Mouse (Mus musculus): ENCODE measurements around the gene Ttc17. TPM values are rescaled to one million over a fixed set of nuclear protein-coding genes. Genes with fewer than 3 reads are reported as not detected.

Ttc17 gene
- polyA plus RNA-seq, 1 experiment = 18.4 TPM

- no peaks in the 10 kb centered on the region for H3K36me3 ChIP-seq (ENCODE audit: control insufficient read depth, insufficient read depth, low read length, poor library complexity, severe bottlenecking)
- no peaks in the 10 kb centered on the region for H3K9me3 ChIP-seq (replicated peaks; ENCODE audit: control insufficient read depth, insufficient read depth, low read length, poor library complexity, severe bottlenecking)
- no peak overlapping the region for H3K27ac ChIP-seq (ENCODE audit: insufficient read depth, low read length)
- no peak overlapping the region for H3K4me3 ChIP-seq (ENCODE audit: low read depth, low read length)
- no peaks in the 10 kb centered on the region for H3K4me1 ChIP-seq (ENCODE audit: control insufficient read depth, insufficient read depth, low read length)
- no peak overlapping the region for H3K9ac ChIP-seq (ENCODE audit: low read depth, poor library complexity, severe bottlenecking)
- no peaks in the 10 kb centered on the region for H3K27me3 ChIP-seq (ENCODE audit: control insufficient read depth, insufficient read depth, low read length, poor library complexity, severe bottlenecking)
- TF ChIP-seq POLR2A (IDR thresholded peaks at IDR 0.05; ENCODE audit: insufficient read depth, low read length) (no peak), CTCF (IDR thresholded peaks at IDR 0.05; ENCODE audit: low read depth, low read length) (no peak), EP300 (IDR thresholded peaks at IDR 0.05; ENCODE audit: insufficient read depth, low read depth, low read length) (no peak)
Observed at GRCm38 (mm10) chr2:94289169-94289568, 117.3 kb downstream of the Ttc17 start.

- no peaks in the 10 kb centered on the region for H3K36me3 ChIP-seq (ENCODE audit: control insufficient read depth, insufficient read depth, low read length, poor library complexity, severe bottlenecking)
- H3K9ac ChIP-seq (ENCODE audit: low read depth, poor library complexity, severe bottlenecking) = no peak overlapping the region
- no peaks in the 10 kb centered on the region for H3K9me3 ChIP-seq (replicated peaks; ENCODE audit: control insufficient read depth, insufficient read depth, low read length, poor library complexity, severe bottlenecking)
- H3K27me3 ChIP-seq (ENCODE audit: control insufficient read depth, insufficient read depth, low read length, poor library complexity, severe bottlenecking) = no peaks in the 10 kb centered on the region
- no peak overlapping the region for H3K27ac ChIP-seq (ENCODE audit: insufficient read depth, low read length)
- H3K4me3 ChIP-seq (ENCODE audit: low read depth, low read length) = no peak overlapping the region
- TF ChIP-seq EP300 (IDR thresholded peaks at IDR 0.05; ENCODE audit: insufficient read depth, low read depth, low read length) (no peak), POLR2A (IDR thresholded peaks at IDR 0.05; ENCODE audit: insufficient read depth, low read length) (no peak), CTCF (IDR thresholded peaks at IDR 0.05; ENCODE audit: low read depth, low read length) (no peak)
- no peaks in the 10 kb centered on the region for H3K4me1 ChIP-seq (ENCODE audit: control insufficient read depth, insufficient read depth, low read length)
Observed at GRCm38 (mm10) chr2:94288086-94288485, 118.4 kb downstream of the Ttc17 start.

DNA sequence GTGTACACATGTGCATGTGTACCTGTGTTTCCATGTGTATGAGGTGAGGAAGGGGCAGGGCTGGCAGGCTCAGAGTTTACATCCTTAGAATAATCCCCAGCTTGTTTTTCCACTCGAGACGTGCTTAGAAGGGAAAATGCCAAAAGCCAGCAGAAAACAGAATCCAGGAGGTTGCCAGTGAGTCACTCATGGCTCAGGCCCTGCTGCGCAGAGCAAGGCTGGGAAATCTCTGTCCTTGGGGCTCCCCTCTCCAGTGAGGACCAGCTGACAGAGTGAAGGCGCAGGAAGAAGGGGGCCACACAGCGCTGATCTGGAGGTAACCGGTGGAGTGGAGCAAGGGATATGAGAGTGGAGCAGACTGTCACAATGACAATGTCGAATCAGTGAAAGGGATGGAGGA lies 119.1 kb downstream of the Ttc17 start:
- TF ChIP-seq EP300 (IDR thresholded peaks at IDR 0.05; ENCODE audit: insufficient read depth, low read depth, low read length) (no peak), POLR2A (IDR thresholded peaks at IDR 0.05; ENCODE audit: insufficient read depth, low read length) (no peak), CTCF (IDR thresholded peaks at IDR 0.05; ENCODE audit: low read depth, low read length) (no peak)
- Histone ChIP-seq H3K4me3 (ENCODE audit: low read depth, low read length) (no peak overlapping the region), H3K9ac (ENCODE audit: low read depth, poor library complexity, severe bottlenecking) (no peak overlapping the region), H3K36me3 (ENCODE audit: control insufficient read depth, insufficient read depth, low read length, poor library complexity, severe bottlenecking) (no peaks in the 10 kb centered on the region), H3K27ac (ENCODE audit: insufficient read depth, low read length) (no peak overlapping the region), H3K9me3 (replicated peaks; ENCODE audit: control insufficient read depth, insufficient read depth, low read length, poor library complexity, severe bottlenecking) (no peaks in the 10 kb centered on the region), H3K27me3 (ENCODE audit: control insufficient read depth, insufficient read depth, low read length, poor library complexity, severe bottlenecking) (no peaks in the 10 kb centered on the region), H3K4me1 (ENCODE audit: control insufficient read depth, insufficient read depth, low read length) (no peaks in the 10 kb centered on the region)

GRCm38 (mm10) chr2:94283526-94283925 lies 123.0 kb downstream of the Ttc17 start:
- H3K27me3 ChIP-seq (ENCODE audit: control insufficient read depth, insufficient read depth, low read length, poor library complexity, severe bottlenecking) = no peaks in the 10 kb centered on the region
- H3K27ac ChIP-seq (ENCODE audit: insufficient read depth, low read length) = no peak overlapping the region
- H3K36me3 ChIP-seq (ENCODE audit: control insufficient read depth, insufficient read depth, low read length, poor library complexity, severe bottlenecking) = no peaks in the 10 kb centered on the region
- H3K4me3 ChIP-seq (ENCODE audit: low read depth, low read length) = no peak overlapping the region
- no peak for TF ChIP-seq CTCF (IDR thresholded peaks at IDR 0.05; ENCODE audit: low read depth, low read length)
- no peak for TF ChIP-seq POLR2A (IDR thresholded peaks at IDR 0.05; ENCODE audit: insufficient read depth, low read length)
- TF ChIP-seq EP300 (IDR thresholded peaks at IDR 0.05; ENCODE audit: insufficient read depth, low read depth, low read length) = no peak
- no peaks in the 10 kb centered on the region for H3K4me1 ChIP-seq (ENCODE audit: control insufficient read depth, insufficient read depth, low read length)
- H3K9ac ChIP-seq (ENCODE audit: low read depth, poor library complexity, severe bottlenecking) = no peak overlapping the region
- no peaks in the 10 kb centered on the region for H3K9me3 ChIP-seq (replicated peaks; ENCODE audit: control insufficient read depth, insufficient read depth, low read length, poor library complexity, severe bottlenecking)

GRCm38 (mm10) chr2:94279596-94279995 lies 126.9 kb downstream of the Ttc17 start:
- no peak overlapping the region for H3K9ac ChIP-seq (ENCODE audit: low read depth, poor library complexity, severe bottlenecking)
- no peaks in the 10 kb centered on the region for H3K4me1 ChIP-seq (ENCODE audit: control insufficient read depth, insufficient read depth, low read length)
- no peaks in the 10 kb centered on the region for H3K9me3 ChIP-seq (replicated peaks; ENCODE audit: control insufficient read depth, insufficient read depth, low read length, poor library complexity, severe bottlenecking)
- TF ChIP-seq CTCF (IDR thresholded peaks at IDR 0.05; ENCODE audit: low read depth, low read length) = no peak
- TF ChIP-seq EP300 (IDR thresholded peaks at IDR 0.05; ENCODE audit: insufficient read depth, low read depth, low read length) = no peak
- no peak for TF ChIP-seq POLR2A (IDR thresholded peaks at IDR 0.05; ENCODE audit: insufficient read depth, low read length)
- no peaks in the 10 kb centered on the region for H3K36me3 ChIP-seq (ENCODE audit: control insufficient read depth, insufficient read depth, low read length, poor library complexity, severe bottlenecking)
- 0 out of 2 replicates have a peak, but pooled peaks cover 1% of the 10 kb centered on the region for H3K27me3 ChIP-seq (ENCODE audit: control insufficient read depth, insufficient read depth, low read length, poor library complexity, severe bottlenecking)
- no peak overlapping the region for H3K4me3 ChIP-seq (ENCODE audit: low read depth, low read length)
- no peak overlapping the region for H3K27ac ChIP-seq (ENCODE audit: insufficient read depth, low read length)

DNA sequence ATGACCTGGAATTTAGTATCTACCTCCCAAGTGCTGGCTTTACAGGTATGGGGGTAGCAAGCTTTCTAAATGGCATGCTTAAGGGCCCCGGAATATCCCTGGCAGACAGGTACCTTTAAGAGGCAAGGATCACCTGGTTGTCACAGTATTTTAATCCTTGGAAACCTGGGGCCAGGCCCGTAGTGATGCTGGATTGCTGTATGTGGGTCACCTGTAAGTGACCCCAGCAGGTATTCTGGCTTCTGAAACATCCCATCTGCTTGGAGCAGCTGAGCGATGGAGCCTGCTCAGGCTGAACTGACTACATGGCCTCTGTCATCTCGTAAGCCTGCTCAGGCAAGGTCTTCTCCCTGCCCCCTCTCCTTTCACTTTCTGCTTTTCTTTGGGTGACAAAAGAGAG lies 130.4 kb downstream of the Ttc17 start:
- Histone ChIP-seq H3K4me1 (ENCODE audit: control insufficient read depth, insufficient read depth, low read length) (peaks cover 3% of the 10 kb centered on the region), H3K9me3 (replicated peaks; ENCODE audit: control insufficient read depth, insufficient read depth, low read length, poor library complexity, severe bottlenecking) (no peaks in the 10 kb centered on the region), H3K27me3 (ENCODE audit: control insufficient read depth, insufficient read depth, low read length, poor library complexity, severe bottlenecking) (0 out of 2 replicates have a peak, but pooled peaks cover 1% of the 10 kb centered on the region), H3K27ac (ENCODE audit: insufficient read depth, low read length) (no peak overlapping the region), H3K4me3 (ENCODE audit: low read depth, low read length) (no peak overlapping the region), H3K36me3 (ENCODE audit: control insufficient read depth, insufficient read depth, low read length, poor library complexity, severe bottlenecking) (no peaks in the 10 kb centered on the region), H3K9ac (ENCODE audit: low read depth, poor library complexity, severe bottlenecking) (no peak overlapping the region)
- TF ChIP-seq CTCF (IDR thresholded peaks at IDR 0.05; ENCODE audit: low read depth, low read length) (no peak), EP300 (IDR thresholded peaks at IDR 0.05; ENCODE audit: insufficient read depth, low read depth, low read length) (no peak), POLR2A (IDR thresholded peaks at IDR 0.05; ENCODE audit: insufficient read depth, low read length) (no peak)
